Mouse (Mus musculus): Measurements from ENCODE around the gene 4930578G10Rik. TPM values are rescaled to one million over a fixed set of nuclear protein-coding genes. Genes with fewer than 3 reads are reported as not detected.
A peak's percentile ranks its signal among the peaks of the same experiment; 100 is the strongest.
"Not testable (repeated sequence)": the region's sequence is repeated elsewhere in the genome, so short reads cannot be mapped to it uniquely, and the experiment has no call there.

The 4930578G10Rik gene
- total RNA-seq (2021) = not detected
- long read RNA-seq, experiment 1 = 0 reads
- long read RNA-seq, experiment 2 = 0 reads

DNA sequence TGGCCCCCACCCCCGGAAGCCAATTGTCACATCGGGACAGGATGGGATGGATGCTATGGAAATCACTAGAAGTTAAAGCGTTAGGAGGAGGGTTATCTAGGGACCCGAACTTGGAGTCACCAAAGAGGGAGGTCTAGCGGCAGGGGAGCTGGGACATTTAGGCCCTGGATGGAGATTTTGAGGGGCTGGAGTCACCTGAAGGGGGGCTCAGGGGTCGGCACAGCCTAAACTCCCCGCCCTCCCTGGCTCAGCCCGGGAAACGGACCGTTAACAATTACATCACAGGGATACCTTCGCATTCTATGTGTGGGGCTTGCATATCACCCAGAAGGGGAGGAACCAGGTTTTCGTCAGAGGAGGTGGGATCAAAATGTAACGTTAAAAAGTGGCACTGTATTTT is at the start of gene 4930578G10Rik:
TSS of gene 4930578G10Rik (plus strand) at position 301 of the 400 bp plus-strand sequence.
- not testable (repeated sequence) for DNase-seq (ENCODE audit: low spot score in 2 of 2)

DNA sequence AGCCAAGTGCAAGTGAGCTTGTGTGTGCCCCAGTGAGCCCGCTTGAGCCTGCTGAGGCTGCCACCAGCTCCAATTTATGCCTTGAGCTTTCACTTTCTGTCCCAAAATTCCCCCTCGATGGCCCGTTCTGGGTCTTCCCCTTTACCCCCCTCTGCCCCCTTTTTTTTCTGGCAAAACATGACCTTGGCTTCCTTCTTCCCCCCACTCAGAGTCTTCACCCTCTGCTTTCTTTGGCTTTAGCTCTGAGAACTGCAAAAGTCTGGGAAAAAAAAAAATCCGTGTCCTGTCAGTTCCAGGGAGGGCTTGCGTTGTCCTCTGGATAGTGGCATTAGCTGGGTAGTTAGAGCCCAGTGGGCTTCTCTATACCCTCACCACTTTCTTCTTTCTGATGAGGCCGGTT is 21.1 kb downstream of the 4930578G10Rik start, which contains the start of gene Ccl19:
TSS of gene Ccl19 (minus strand) at position 101 of the 400 bp plus-strand sequence.
- DNase-seq (ENCODE audit: low spot score in 2 of 2) = not testable (repeated sequence)

- not testable (repeated sequence) for DNase-seq (ENCODE audit: low spot score in 2 of 2)
These were observed 38.5 kb downstream of the 4930578G10Rik start, which contains the start of gene Ccl21a for GRCm38 (mm10) chr4:42773893-42774292. TSS of gene Ccl21a (minus strand) at chr4:42773993.

- DNase-seq (ENCODE audit: low spot score in 2 of 2) = not testable (repeated sequence)
These were observed 118.4 kb downstream of the 4930578G10Rik start, which contains the start of gene Fam205a1 for GRCm38 (mm10) chr4:42853788-42854187. TSS of gene Fam205a1 (minus strand) at chr4:42853888.

DNA sequence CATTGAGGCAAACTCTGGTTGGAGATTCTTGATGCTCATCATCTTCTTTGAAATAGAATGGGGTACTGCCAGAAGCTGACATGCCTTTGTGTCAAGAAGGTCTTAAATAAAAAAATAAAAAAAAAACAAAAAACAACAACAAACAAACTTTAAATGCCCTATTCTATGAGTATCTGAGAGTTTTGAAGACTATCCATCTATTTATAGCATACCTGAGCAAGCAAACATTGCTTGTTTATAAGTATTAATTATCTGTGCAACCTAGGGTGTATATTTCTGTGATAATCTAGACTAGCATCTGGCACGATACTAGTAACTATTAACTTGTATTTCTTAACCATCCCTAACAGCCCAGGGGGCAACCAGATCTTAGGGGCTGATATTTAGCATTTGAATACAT is 121.3 kb downstream of the 4930578G10Rik start, which contains the start of gene Gm12394:
TSS of gene Gm12394 (minus strand) at position 101 of the 400 bp plus-strand sequence.
- not testable (repeated sequence) for DNase-seq (ENCODE audit: low spot score in 2 of 2)

DNA sequence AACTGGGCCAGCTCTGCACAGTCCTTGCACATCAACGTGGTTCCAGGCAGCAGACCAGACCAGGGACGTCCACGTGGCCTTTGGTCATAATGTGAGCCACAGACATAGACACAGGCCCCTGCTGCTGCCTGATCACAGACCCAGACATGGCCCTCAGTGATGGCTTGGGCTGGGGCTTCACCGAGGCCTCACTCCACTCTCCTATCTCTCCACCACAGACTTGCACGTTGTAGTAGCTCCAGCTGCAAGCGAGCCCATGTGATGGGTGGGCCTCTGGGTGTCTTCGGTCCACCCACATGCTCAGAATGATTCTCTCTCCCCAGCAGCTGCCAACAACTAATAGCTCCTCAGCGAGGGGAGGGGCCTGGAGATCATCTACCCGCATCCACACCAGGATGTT is 125.1 kb downstream of the 4930578G10Rik start:
- not testable (repeated sequence) for DNase-seq (ENCODE audit: low spot score in 2 of 2)

GRCm38 (mm10) chr4:42863487-42863886 is 128.1 kb downstream of the 4930578G10Rik start:
- DNase-seq (ENCODE audit: low spot score in 2 of 2) = not testable (repeated sequence)

DNA sequence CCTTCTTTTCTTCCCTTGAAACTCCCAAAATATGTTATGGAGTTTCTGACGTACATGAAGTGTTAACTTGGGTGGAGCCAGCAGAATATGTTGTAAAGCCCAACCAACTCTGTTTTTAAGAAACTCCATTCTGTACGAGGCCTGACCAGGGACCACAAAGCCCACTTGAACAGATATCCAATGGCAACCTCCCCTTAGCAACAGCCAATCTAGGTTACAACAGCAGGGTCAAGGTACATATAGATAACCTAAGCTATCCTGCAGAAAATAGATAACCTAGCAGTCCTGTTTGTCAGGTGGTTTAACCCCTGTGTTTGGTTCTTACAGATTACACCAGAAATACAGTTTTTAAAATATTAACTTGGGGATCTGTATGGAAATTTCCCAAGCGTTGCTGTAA is 132.0 kb downstream of the 4930578G10Rik start:
- DNase-seq (ENCODE audit: low spot score in 2 of 2) = no peak

GRCm38 (mm10) chr4:42868193-42868592 is 132.8 kb downstream of the 4930578G10Rik start:
- no peak for DNase-seq (ENCODE audit: low spot score in 2 of 2)

GRCm38 (mm10) chr4:42870748-42871147 is 135.4 kb downstream of the 4930578G10Rik start:
- DNase-seq (ENCODE audit: low spot score in 2 of 2) = no peak

DNA sequence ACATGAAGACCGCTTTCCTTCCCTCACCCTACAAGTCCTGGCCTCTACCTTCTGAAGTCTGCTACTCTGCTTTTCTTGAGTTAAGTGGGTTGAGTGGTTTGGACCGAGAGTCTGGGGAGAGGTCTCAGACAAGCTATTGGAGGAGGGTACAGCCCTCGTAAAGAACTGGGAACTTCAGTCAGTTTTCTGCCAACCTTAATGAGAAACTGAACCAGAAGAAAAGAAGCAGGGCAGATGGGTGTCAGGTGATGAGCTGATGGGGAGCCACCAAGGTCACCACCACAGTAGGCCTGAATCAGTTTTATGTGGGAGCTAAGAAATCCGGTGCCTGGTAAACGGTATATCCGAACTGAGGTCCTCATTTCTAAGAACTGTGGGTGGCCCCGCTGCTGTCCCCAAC is 136.8 kb downstream of the 4930578G10Rik start:
- DNase-seq (ENCODE audit: low spot score in 2 of 2) = no peak

DNA sequence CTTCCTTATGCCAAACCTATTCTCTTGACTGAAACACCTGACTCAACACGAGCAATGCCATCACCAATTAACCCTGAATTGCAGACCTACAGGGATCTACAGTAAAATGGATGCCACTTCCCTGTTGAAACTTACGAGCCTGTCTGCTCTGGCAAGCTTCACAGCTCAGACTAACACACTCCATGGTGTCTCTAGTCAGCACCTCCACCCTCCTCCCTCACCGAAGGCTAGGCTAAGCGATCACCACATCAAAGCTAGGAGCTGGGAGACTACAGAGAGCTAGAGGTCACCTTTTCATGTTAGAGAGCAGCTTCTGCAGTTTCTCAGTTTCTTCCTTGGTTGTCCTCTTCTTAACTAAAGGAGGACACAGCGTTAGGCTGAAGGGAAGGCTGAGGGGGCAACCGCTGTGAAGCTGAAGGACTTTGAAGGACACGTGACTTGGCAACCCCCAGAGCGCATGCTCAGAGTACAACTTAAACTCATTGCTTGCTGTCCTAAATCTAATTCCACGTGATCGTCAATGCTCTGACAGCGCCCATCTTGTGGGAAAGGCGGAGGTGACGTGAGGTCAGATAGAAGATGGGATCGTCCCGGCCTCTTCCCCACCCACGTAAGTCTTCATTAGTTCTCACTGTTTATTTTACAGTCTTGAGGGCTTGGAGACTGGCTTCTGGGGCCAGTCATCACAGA is 137.5 kb downstream of the 4930578G10Rik start:
- DNase-seq (ENCODE audit: low spot score in 2 of 2) = no peak

DNA sequence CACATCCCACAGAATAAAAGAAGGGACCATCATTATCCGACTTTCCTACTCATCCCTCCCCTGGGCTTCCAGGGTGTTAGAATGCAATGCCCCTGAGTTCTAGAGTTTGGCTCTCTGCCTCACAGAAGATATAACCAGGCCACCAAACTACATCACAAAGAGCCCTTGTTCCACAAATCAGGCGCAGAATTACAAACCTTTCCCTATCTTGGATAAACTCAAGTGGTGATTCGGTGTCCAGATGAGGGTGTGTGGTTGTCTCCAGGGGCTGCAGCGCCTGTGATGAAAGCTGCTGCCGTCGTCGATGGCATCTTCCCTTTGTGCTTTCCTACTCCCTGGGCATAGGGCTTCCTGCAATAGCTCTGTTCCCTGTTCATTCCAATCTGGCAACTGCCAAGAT is 138.8 kb downstream of the 4930578G10Rik start, which contains the start of gene Fam205c:
TSS of gene Fam205c (minus strand) at position 101 of the 400 bp plus-strand sequence.
- DNase-seq (ENCODE audit: low spot score in 2 of 2) = no peak

GRCm38 (mm10) chr4:42876586-42877291 is 141.4 kb downstream of the 4930578G10Rik start:
- peak in 1 of 2 experiments; percentile 29 for DNase-seq (ENCODE audit: low spot score in 2 of 2)

DNA sequence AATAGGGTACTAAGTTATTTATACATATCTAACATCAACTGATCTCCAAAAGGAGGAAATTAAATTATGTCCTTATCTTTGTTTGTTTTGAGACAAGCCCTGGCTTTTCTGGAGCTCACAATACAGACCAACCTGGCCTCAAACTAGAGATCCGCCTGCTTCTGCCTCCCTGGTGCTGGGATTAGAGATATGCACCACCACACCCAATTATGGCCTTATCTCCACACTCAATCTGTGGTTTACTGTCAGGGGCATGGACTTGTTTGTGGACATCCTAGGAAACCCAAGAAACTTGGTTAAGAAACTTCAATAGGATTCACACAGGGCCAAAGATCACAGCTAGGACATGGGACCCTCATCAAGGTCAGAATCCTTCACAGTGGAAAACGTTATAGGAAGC is 142.3 kb downstream of the 4930578G10Rik start:
- DNase-seq (ENCODE audit: low spot score in 2 of 2) = no peak

DNA sequence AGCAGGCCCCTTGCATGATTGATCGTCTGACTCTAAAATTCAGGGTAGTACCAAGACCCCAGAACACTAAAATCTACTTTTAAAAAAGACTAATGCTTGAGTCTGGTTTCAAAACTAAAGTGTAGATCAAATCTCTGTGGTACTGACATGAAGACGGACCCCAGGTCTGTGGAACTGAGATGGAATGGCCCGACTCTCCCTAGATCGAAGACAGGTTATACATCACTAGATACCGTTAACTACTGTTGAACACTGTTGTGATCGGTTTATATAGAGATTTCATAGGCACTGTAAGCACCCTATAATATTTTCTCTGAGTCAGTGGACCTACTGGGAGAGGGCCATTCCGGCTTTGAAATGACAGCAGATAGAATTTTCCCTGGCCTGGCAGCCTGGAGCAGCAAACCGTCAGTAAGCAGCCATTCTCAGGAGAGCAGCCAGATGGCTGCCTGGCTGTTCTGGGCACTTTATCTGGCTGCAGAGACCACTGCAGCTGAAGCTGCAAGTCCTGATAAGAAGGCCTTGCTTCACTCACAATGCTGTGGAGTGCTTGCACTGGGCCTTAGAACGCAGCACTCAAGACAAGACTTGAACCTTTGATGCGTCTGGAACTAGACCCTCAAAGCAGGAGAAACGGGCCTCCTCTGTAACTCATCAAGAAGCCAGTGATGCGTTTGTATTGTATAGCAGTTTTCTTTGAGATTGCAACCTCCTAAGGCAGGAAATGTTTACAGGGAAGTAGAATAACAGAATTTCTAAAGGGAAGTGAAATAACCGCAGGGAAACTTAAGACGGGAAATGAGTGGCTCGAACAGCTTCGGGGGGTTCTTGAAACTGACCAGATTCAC is 144.7 kb downstream of the 4930578G10Rik start:
- no peak for DNase-seq (ENCODE audit: low spot score in 2 of 2)

DNA sequence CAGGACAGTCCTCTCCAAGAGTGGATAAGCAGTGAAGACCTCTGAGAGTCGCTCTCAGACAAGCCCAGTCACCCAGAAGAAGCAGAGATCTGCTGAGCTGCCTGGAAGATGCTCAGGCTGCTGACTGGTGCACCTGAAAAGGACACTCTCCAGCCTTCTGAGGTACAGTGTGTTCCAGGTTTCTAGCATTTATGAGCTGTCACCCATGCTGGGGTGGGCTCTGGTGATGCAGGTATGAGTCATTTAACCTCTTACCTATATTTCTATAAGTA is 145.3 kb downstream of the 4930578G10Rik start:
- no peak for DNase-seq (ENCODE audit: low spot score in 2 of 2)

DNA sequence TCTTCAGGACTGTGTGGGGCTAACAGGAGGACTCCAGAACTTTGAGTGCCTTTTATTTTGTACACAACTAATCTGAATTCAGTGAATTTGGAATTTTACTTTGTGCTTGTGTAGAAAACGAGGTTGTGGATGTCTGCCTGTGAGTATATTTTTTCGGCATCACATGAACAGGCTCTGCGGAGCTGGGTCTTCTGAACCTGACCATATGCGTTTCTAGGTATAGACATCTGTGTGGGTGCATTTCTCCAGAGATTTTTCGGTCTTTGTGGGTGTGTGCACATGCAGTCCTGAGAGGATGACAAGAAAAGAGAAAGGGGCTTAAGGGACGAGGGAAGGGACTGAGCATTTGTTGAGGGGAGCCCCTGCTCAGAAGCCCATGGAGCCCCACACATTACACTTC is 151.6 kb downstream of the 4930578G10Rik start:
- no peak for DNase-seq (ENCODE audit: low spot score in 2 of 2)

DNA sequence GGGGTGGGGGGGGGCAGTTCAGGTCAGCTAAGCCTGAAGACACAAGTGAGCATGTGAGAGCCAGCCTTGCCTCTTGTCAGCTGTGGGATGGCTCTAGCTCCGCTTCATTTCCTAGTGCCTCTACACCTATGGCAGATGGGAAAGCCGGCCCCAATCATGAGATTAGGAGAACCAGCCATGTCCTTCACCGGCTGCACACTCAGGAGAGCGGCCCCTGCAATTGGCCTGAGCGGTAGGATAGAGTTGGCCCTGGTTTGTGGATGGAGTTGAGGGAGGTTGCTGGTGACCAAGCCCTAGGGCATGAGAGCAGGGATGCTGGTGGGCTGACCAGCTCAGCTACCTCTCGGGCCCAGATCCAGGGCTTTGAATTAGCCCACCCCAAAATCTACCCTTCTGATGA is 153.5 kb downstream of the 4930578G10Rik start:
- no peak for DNase-seq (ENCODE audit: low spot score in 2 of 2)

DNA sequence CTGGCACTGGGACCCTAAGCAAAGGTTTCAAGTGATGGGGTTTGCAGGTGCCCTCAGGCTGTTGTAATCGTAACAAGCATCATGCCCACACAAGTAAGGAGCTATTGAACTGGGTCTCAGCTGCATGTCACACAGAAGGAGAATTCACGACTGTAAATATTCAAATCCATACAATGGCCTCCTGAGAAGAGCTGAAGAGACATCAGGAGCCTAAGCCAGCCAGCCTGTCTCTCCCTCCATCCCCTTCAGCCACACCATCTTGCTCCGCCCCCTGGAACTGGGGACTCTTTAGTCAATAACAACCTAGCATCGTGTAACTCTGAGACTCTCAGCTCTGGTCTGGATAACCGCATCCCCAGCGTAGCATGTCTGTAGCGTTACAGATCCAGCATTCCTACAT is 155.8 kb downstream of the 4930578G10Rik start:
- DNase-seq (ENCODE audit: low spot score in 2 of 2) = no peak

DNA sequence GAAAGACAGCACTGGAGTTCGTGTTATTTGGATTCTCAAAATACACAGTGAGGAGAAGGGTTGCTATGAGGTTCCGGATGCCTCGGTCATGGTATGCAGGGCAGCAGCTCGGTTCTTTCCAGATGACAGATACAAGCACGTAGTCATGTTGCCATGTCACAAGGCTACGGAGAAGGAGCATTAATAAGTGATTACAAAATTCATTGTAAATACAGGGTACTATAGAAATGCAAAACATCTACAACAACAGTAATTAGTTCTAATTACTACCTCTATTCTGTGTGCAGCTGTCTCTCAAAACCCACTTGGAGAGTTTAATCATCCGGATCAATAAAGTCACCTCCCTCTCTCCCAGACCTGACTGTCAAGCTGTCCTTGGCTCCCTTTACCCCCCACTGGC is 159.8 kb downstream of the 4930578G10Rik start:
- no peak for DNase-seq (ENCODE audit: low spot score in 2 of 2)

Data from gastrocnemius, postnatal 4 days (tissue).